Mouse (Mus musculus): ENCODE results near the gene Stox1. TPM values are rescaled to one million over a fixed set of nuclear protein-coding genes. Genes with fewer than 3 reads are reported as not detected.

The Stox1 gene
- polyA plus RNA-seq, 3 experiments from 2014 or later = 1.1 to 1.9 (median 1.7) TPM

DNA sequence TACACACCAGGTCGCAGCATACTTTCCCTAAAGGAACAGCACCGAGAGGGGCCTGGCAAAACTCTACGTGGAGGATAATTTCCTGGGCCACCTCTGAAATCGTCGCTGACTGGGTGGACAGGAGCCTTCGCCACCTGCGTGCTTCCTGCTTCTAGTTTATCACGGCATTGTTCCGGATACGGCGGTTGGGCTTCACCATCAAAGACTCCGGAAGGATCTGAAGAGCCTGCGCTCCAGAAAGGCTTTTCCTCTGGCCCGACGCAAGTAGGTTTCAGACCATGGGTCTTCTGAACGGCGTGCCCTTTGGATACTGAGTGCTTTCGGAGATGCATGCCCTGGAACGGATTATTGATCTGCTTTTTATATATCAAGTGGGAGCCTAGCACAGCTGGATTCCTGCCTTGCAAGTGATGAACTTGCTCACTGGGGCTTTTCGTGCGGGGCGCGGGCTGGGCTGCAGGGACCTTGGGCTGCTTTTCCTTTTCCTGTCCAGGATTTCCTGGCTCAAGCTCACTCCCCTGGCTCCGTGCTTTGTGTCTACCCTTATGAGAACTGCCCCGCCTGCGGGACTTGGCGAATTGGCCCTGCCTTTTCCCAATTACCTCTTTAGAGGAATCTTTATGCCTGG is 60.9 kb downstream of the Stox1 start:
- ATAC-seq = peak; percentile 96

DNA sequence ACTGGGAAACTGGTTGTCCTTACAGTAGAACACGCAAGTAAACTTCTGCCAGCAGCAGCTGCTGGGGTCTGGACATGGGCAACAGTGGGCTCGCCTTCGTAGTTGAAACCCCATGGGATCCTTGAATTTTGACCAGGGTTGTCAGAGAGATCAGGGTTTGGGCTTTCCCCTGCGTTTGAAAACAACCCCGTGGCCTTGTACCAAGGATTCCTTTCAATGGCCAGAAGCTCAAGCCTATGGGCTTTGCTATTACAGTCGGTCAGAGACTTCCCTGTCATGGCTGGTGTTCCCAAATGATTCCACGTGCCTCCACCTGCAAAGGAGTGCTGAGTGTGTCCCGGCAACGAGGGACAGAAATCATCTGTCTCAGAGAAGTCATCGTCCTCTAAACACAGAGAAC is 61.8 kb downstream of the Stox1 start:
- ATAC-seq = no peak

DNA sequence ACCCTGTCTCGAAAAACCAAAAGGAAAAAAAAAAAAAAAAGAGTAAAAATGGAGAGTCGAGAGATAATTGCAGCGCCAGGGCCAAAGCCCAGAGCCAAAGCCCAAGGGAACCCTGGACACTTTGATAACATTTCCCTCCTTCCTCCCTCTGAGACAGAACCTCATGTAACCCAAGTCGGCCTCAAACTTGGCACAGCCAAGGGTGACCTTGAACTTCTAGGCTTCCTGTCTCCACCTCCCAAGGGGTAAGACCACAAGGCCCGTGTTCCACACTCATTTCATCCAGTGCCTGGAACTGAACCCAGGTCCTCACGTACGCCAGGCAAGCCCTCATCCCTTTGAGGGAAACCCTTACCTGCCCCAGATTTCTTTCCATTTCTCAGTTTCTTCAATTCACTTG is 69.2 kb downstream of the Stox1 start:
- no peak for ATAC-seq

DNA sequence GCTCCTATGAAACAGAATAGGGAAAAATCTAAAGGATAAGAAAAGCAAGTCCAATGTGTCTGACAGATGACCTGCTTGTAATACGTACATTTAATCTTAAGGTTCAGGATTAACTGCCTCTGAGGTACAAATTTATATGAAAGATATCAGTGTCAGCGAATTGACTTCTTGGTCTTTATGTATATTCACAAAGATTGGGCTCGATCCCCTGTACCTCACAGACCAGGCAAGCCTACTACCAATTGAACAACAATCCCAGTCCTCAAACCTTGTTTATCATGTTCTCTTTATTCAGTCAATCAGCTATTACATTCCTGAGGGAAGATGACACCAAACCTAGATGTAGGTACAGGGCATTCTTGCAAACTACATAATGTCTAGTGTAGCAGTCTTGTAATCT is 74.0 kb downstream of the Stox1 start:
- ATAC-seq = no peak

DNA sequence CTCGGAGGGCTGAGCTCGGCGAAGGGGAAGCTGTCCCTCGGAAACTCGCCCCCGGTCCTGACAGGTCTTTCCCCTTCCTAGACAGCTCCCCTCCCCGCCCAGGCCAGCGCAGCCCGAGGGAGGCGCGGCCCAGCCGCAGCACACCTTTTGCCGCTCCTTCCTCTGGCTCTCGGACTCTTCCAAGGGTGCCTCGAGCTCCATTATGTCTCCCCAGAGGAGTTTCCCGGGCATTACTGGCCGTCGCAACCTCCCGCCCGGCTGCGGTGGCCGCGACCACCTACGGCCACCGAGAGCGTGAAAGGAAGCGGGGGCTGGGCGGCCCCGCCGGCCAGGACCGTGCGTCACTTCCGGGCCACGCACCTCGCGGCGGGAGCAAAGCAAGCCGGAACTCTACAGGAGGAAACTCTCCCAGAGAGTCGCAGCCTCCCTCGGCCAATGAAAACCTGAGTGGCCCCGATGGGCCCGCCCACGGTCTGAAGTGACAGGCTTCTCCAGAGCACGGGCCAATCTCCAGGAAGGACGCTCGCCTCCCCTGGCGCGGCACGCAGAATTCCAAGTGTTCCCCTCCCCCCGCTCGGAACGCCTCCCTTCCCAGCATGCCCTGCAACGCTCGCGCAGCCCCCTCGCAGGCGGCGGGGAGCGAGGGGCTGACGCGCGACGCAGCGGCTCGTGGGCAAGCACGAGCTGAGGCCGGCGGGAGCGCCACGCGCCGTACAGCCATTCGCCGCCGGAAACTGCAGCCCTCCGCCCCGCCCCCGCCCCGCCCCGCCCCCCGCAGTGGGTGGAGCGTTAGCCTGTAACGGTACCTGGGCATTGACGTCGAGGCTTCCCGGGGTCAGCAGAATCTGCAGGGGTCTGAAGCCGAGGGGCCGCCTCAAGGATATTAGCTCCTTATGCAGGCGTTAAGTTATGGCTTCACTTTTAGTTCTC is 74.8 kb downstream of the Stox1 start, which contains the start of gene Ddx50:
Ddx50 (minus strand) TSS at position 338 of the 930 bp plus-strand sequence.
- peak; percentile 98 for ATAC-seq

DNA sequence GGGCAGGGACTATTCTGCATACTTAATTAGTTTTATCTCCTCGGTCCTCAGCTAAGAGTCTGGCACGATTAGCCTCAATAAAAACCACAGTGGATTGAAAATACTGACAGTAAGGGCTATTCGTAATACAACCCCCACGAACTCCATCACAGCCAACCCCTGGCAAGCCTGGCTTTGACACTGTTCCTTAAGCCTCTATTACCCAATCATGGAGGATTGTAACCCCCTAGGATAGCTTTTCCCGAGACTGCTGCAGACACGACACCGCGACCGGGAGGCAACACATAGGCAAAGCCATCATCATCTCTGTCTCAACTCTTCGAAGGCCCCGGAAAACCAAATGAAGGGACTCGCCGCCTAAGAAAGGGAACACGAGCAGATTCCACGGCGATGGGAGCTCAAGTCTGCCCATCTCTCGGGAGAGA is 75.6 kb downstream of the Stox1 start:
- no peak for ATAC-seq

Other genes starting within 250 kb of the Stox1 start
- 10 to 100 TPM; 62.7 to 69.9 (median 69.4) TPM for gene Vps26a, start 239.3 kb downstream of the Stox1 start, polyA plus RNA-seq (2017; shearing (Covaris generic))
- 1,000 to 10,000 TPM; 1,485 to 2,247 (median 1,910) TPM for gene Srgn, start 198.7 kb downstream of the Stox1 start, polyA plus RNA-seq (2017; shearing (Covaris generic))
- 1 to 10 TPM; 4.1 to 8.7 (median 5.0) TPM for gene Kif1bp, start 147.7 kb downstream of the Stox1 start, polyA plus RNA-seq (2017; shearing (Covaris generic))
- gene Ddx21, start 123.8 kb downstream of the Stox1 start, polyA plus RNA-seq (2017; shearing (Covaris generic)) = 10 to 100 TPM; 51.4 to 60.7 (median 54.9) TPM
- 100 to 1,000 TPM in 2 of 3 experiments, 10 to 100 TPM in 1; 94.3 to 115 (median 103) TPM for gene Ddx50, start 74.9 kb downstream of the Stox1 start, polyA plus RNA-seq (2017; shearing (Covaris generic))
- gene Ccar1, start 66.2 kb upstream of the Stox1 start, polyA plus RNA-seq (2017; shearing (Covaris generic)) = 100 to 1,000 TPM; 122 to 149 (median 137) TPM
- 1 to 10 TPM; 2.6 to 9.0 (median 8.5) TPM for gene Tet1, start 182.9 kb upstream of the Stox1 start, polyA plus RNA-seq (2017; shearing (Covaris generic))
- 1 to 10 TPM; 2.9 to 5.1 (median 3.1) TPM for gene Slc25a16, start 194.5 kb upstream of the Stox1 start, polyA plus RNA-seq (2017; shearing (Covaris generic))
- gene Dna2, start 220.9 kb upstream of the Stox1 start, polyA plus RNA-seq (2017; shearing (Covaris generic)) = 1 to 10 TPM; 1.6 to 9.8 (median 3.6) TPM

All from inflammation-experienced regulatory T-cells, adult 6 months (primary cell).